Mouse (Mus musculus) forebrain, postnatal 0 days (tissue): ENCODE results near the gene Krtap20-2. TPM values are rescaled to one million over a fixed set of nuclear protein-coding genes. Genes with fewer than 3 reads are reported as not detected.
"Not testable (repeated sequence)": the region's sequence is repeated elsewhere in the genome, so short reads cannot be mapped to it uniquely, and the experiment has no call there.

Experiments used
- ATAC-seq: fragments of 200-750 bp; cut with Nextera tagmentation; 2 replicates; pipeline ENCODE4 v1.8.0; 2017; ENCODE audit warnings: mild to moderate bottlenecking, moderate library complexity
- DNase-seq: peaks from one replicate; pipeline ENCODE4 v3.0.0-alpha.2; 2015
- H3K27ac ChIP-seq: fragments of 300-500 bp; sonication (generic); 2 replicates; pipeline ENCODE4 v1.5.1; 2014; ENCODE audit warnings: low read depth, mild to moderate bottlenecking, antibody characterized with exemption, low read length, moderate library complexity, mixed read lengths
- H3K27me3 ChIP-seq: fragments of 300-500 bp; sonication (generic); 2 replicates; pipeline ENCODE4 v1.6.1; 2014; ENCODE audit warnings: mild to moderate bottlenecking, low read length, mixed read lengths; ENCODE audit not compliant: insufficient read depth
- H3K36me3 ChIP-seq: fragments of 300-500 bp; sonication (generic); 2 replicates; pipeline ENCODE4 v1.6.1; 2014; ENCODE audit warnings: mild to moderate bottlenecking, moderate library complexity; ENCODE audit not compliant: insufficient read depth
- H3K4me1 ChIP-seq: fragments of 300-500 bp; sonication (generic); 2 replicates; pipeline ENCODE4 v1.6.1; 2014; ENCODE audit warnings: antibody characterized with exemption; ENCODE audit not compliant: insufficient read depth
- H3K4me2 ChIP-seq: fragments of 300-500 bp; sonication (generic); 2 replicates; pipeline ENCODE4 v1.6.1; 2014; ENCODE audit warnings: low read depth, mild to moderate bottlenecking, moderate library complexity
- H3K4me3 ChIP-seq: fragments of 300-500 bp; sonication (generic); 2 replicates; pipeline ENCODE4 v1.5.1; 2014; ENCODE audit warnings: low read depth, low read length, mixed read lengths
- H3K9ac ChIP-seq: fragments of 300-500 bp; sonication (generic); 2 replicates; pipeline ENCODE4 v1.6.1; 2014; ENCODE audit warnings: mild to moderate bottlenecking
- H3K9me3 ChIP-seq: fragments of 300-500 bp; sonication (generic); 2 replicates; pipeline ENCODE4 v1.6.1; 2016; ENCODE audit warnings: low read length
- CTCF ChIP-seq: sonication (generic); IDR thresholded peaks from 2 replicates; pipeline ENCODE4 v1.5.1; 2016; ENCODE audit warnings: antibody characterized with exemption, control low read depth, low read depth
- WGBS: fragments of 180-500 bp; shearing (Covaris S2); extraction: QIAGEN DNeasy Blood & Tissue Kit; methylation state at CpG from one replicate; pipeline ENCODE4 v1.1.7; 2014; 5-methylcytosine and 5-hydroxymethylcytosine counted together
- polyA plus RNA-seq: library from polyadenylated mRNA; unstranded; fragments of >200 nt; fragmentation: Nextera tagmentation; extraction: Ambion mirVana; gene quantifications from 2 replicates; pipeline ENCODE4 v1.2.1, GENCODE M21; 2015
- total RNA-seq: library from RNA; depleted of rRNA; stranded (reverse); fragments of >200 nt; gene quantifications from 2 replicates; pipeline ENCODE4 v1.2.3, GENCODE M21; 2014; rRNA removed

The Krtap20-2 gene
- total RNA-seq (not detected in 2 replicates), polyA plus RNA-seq (not detected in 2 replicates)

GRCm38 (mm10) chr16:89205561-89205960 lies at the start of gene Krtap20-2:
Gene Krtap20-2, plus strand, starts transcription at chr16:89205861.
- ATAC-seq, result no peak
- TF ChIP-seq CTCF, result no peak
- Histone ChIP-seq H3K9ac (no peak within 1 kb of the TSS), H3K36me3 (no peaks in the 10 kb centered on the region), H3K27ac (no peak within 1 kb of the TSS), H3K27me3 (no peaks in the 10 kb centered on the region), H3K4me3 (no peak within 1 kb of the TSS), H3K4me1 (no peaks in the 10 kb centered on the region), H3K4me2 (no peak within 1 kb of the TSS), H3K9me3 (no peaks in the 10 kb centered on the region)
- 70% methylated on average over 1 of the region's 1 CpGs for WGBS
- DNase-seq, result no peak

DNA sequence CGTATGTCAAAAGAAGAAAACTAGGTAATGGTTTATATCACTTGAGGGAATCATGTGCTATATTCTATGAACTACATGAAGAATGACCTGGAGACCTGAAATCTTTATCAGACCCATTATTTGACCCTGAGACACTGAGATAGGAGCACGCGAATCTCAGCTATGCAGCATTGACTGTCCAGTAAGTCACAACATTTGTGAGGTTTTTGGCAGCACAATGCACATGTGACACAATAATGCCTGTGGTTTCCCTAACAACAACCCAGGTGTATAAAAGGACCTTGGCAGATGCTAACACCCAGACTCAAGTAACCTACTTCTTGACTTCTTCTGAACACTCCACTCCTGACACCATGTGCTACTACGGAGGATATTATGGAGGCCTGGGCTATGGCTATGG lies 48.0 kb upstream of the Krtap20-2 start, which contains the start of gene Gm9789:
TSS of gene Gm9789 (plus strand) at position 301 of the 400 bp plus-strand sequence.
- ATAC-seq, result no peak
- Histone ChIP-seq H3K4me2 (no peak within 1 kb of the TSS), H3K4me1 (no peaks in the 10 kb centered on the region), H3K9me3 (no peaks in the 10 kb centered on the region), H3K27me3 (no peaks in the 10 kb centered on the region), H3K27ac (no peak within 1 kb of the TSS), H3K9ac (no peak within 1 kb of the TSS), H3K36me3 (no peaks in the 10 kb centered on the region), H3K4me3 (no peak within 1 kb of the TSS)
- DNase-seq, result no peak
- 93% methylated on average over 4 of the region's 4 CpGs for WGBS
- no peak for TF ChIP-seq CTCF

- not testable (repeated sequence) for H3K4me3 ChIP-seq, H3K9ac ChIP-seq, H3K27ac ChIP-seq, H3K27me3 ChIP-seq, H3K9me3 ChIP-seq, H3K36me3 ChIP-seq, H3K4me1 ChIP-seq, DNase-seq, H3K4me2 ChIP-seq, ATAC-seq
Measured at GRCm38 (mm10) chr16:89169190-89169589, 36.5 kb upstream of the Krtap20-2 start, which contains the start of gene Gm7735. Gene Gm7735, plus strand, starts transcription at chr16:89169490.

DNA sequence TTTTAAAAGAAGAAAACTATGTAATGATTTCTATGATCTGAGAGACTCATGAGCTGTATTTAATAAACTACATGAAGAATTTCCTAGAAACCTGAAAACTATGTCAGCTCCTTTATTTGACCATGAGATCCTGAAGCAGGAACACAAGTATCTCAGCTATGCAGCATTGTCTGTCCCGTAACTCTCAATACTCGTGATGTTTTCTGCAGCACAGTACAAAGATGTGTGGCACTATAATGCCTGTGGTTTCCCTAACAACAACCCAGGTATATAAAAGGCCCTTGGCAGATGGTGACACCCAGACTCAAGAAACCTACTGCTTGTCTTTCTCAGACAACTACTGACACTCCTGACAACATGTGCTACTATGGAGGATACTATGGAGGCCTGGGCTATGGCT lies 31.2 kb upstream of the Krtap20-2 start, which contains the start of gene 1110057P08Rik:
TSS of gene 1110057P08Rik (plus strand) at position 301 of the 400 bp plus-strand sequence.
- 82% methylated on average over 2 of the region's 2 CpGs for WGBS
- no peak for TF ChIP-seq CTCF
- no peak for ATAC-seq
- H3K4me3 ChIP-seq, result no peak within 1 kb of the TSS
- no peak within 1 kb of the TSS for H3K27ac ChIP-seq
- no peak within 1 kb of the TSS for H3K9ac ChIP-seq
- H3K36me3 ChIP-seq, result no peaks in the 10 kb centered on the region
- no peaks in the 10 kb centered on the region for H3K27me3 ChIP-seq
- H3K4me1 ChIP-seq, result no peaks in the 10 kb centered on the region
- DNase-seq, result no peak
- H3K9me3 ChIP-seq, result no peaks in the 10 kb centered on the region
- H3K4me2 ChIP-seq, result no peak within 1 kb of the TSS

DNA sequence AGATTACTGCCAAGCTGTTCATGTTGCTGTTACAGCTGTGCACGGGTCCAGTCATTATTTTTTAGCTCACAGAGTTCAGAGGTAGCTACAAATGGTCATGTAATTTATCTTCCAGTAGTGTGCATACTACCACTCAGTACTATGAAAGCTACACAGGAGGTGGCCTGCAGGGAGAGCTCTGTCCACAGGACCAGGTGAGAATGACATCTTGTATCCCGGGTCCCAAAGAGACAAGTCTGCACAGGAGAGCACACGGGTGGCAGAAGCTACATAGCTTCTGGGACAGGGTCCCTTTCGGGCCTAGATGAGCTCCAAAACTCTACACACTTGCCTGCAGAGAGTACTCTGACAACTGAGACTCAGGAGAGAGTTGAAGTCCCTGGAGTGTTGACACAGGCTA lies 17.0 kb upstream of the Krtap20-2 start:
- DNase-seq (no peak), ATAC-seq (no peak)
- Histone ChIP-seq H3K4me2 (no peak overlapping the region), H3K4me1 (no peaks in the 10 kb centered on the region), H3K9me3 (no peaks in the 10 kb centered on the region), H3K27me3 (no peaks in the 10 kb centered on the region), H3K36me3 (no peaks in the 10 kb centered on the region), H3K9ac (no peak overlapping the region), H3K4me3 (no peak overlapping the region), H3K27ac (no peak overlapping the region)
- 88% methylated on average over 4 of the region's 4 CpGs for WGBS
- TF ChIP-seq CTCF, result no peak

Other genes with a start within 250 kb of the Krtap20-2 start
- not detected in 2 replicates for gene Krtap16-3, start 243.0 kb upstream of the Krtap20-2 start, total RNA-seq
- gene Krtap16-3, start 243.0 kb upstream of the Krtap20-2 start, polyA plus RNA-seq, result not detected in 2 replicates
- not detected in 2 replicates for gene Krtap22-2, start 195.1 kb upstream of the Krtap20-2 start, total RNA-seq
- gene Krtap22-2, start 195.1 kb upstream of the Krtap20-2 start, polyA plus RNA-seq, result not detected in 2 replicates
- gene Gm10229, start 190.6 kb upstream of the Krtap20-2 start, total RNA-seq, result not detected in 2 replicates
- gene Gm10229, start 190.6 kb upstream of the Krtap20-2 start, polyA plus RNA-seq, result not detected in 2 replicates
- gene Krtap6-1, start 174.2 kb upstream of the Krtap20-2 start, total RNA-seq, result not detected in 2 replicates
- gene Krtap6-1, start 174.2 kb upstream of the Krtap20-2 start, polyA plus RNA-seq, result not detected in 2 replicates
- not detected in 2 replicates for gene Gm10228, start 164.4 kb upstream of the Krtap20-2 start, total RNA-seq
- not detected in 2 replicates for gene Gm10228, start 164.4 kb upstream of the Krtap20-2 start, polyA plus RNA-seq
- gene Krtap6-5, start 158.0 kb upstream of the Krtap20-2 start, total RNA-seq, result not detected in 2 replicates
- gene Krtap6-5, start 158.0 kb upstream of the Krtap20-2 start, polyA plus RNA-seq, result not detected in 2 replicates
- gene 1110025L11Rik, start 141.9 kb upstream of the Krtap20-2 start, total RNA-seq, result not detected in 2 replicates
- not detected in 2 replicates for gene 1110025L11Rik, start 141.9 kb upstream of the Krtap20-2 start, polyA plus RNA-seq
- gene Krtap6-3, start 121.8 kb upstream of the Krtap20-2 start, total RNA-seq, result not detected in 2 replicates
- not detected in 2 replicates for gene Krtap6-3, start 121.8 kb upstream of the Krtap20-2 start, polyA plus RNA-seq
- not detected in 2 replicates for gene Gm6358, start 65.0 kb upstream of the Krtap20-2 start, total RNA-seq
- gene Gm6358, start 65.0 kb upstream of the Krtap20-2 start, polyA plus RNA-seq, result not detected in 2 replicates
- gene Gm10061, start 54.8 kb upstream of the Krtap20-2 start, total RNA-seq, result not detected in 2 replicates
- not detected in 2 replicates for gene Gm10061, start 54.8 kb upstream of the Krtap20-2 start, polyA plus RNA-seq
- not detected in 2 replicates for gene Gm9789, start 47.9 kb upstream of the Krtap20-2 start, total RNA-seq
- gene Gm9789, start 47.9 kb upstream of the Krtap20-2 start, polyA plus RNA-seq, result not detected in 2 replicates
- not detected in 2 replicates for gene Gm7735, start 36.4 kb upstream of the Krtap20-2 start, total RNA-seq
- not detected in 2 replicates for gene Gm7735, start 36.4 kb upstream of the Krtap20-2 start, polyA plus RNA-seq
- not detected in 2 replicates for gene 1110057P08Rik, start 31.1 kb upstream of the Krtap20-2 start, total RNA-seq
- gene 1110057P08Rik, start 31.1 kb upstream of the Krtap20-2 start, polyA plus RNA-seq, result not detected in 2 replicates
- gene Krtap21-1, start 198.0 kb downstream of the Krtap20-2 start, total RNA-seq, result not detected in 2 replicates
- not detected in 2 replicates for gene Krtap21-1, start 198.0 kb downstream of the Krtap20-2 start, polyA plus RNA-seq
- not detected in 2 replicates for gene Krtap6-2, start 214.2 kb downstream of the Krtap20-2 start, total RNA-seq
- gene Krtap6-2, start 214.2 kb downstream of the Krtap20-2 start, polyA plus RNA-seq, result not detected in 2 replicates